Mouse (Mus musculus): ENCODE measurements at regions not wholly inside any gene's neighbourhood (a gene's known extent, or its start where the extent isn't known, plus 50 kb on each side); places are given as distances from the start of the nearest gene placed in this dataset.

DNA sequence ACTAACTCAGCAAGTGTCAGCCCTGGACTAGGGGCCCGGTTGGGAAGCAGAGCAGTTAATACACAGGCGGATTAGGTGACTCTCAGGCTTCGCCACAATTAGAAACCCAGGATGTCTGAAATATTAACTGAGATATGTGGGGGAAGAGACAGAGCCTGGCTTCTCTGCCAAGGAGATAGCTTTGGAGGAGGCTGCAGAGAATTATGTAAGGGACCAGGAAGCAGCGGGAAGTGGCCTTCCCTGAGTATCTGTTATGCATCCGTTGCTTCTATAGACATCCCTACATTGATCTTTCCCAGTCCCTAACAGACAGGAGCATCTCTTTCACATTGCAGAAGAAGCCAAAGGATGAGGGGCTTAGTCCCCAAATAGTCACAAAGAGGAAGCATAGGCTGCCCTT lies 153.4 kb downstream of the Maf start:
- H3K4me3 ChIP-seq (ENCODE audit: control insufficient read depth in 1 of 2, insufficient read depth in 1 of 2, low read depth in 2 of 2, low read length in 2 of 2), result no peak overlapping the region
- no peaks in the 10 kb centered on the region for H3K27me3 ChIP-seq (ENCODE audit: control insufficient read depth in 1 of 2, insufficient read depth in 2 of 2, low read length in 2 of 2)
- no peaks in the 10 kb centered on the region for H3K79me2 ChIP-seq (ENCODE audit: control insufficient read depth, insufficient read depth, low read length, poor library complexity)
- H3K4me1 ChIP-seq (ENCODE audit: control insufficient read depth in 1 of 2, insufficient read depth in 2 of 2, low read length in 2 of 2), result no peaks in the 10 kb centered on the region
- no peaks in the 10 kb centered on the region for H3K36me3 ChIP-seq (ENCODE audit: control insufficient read depth in 1 of 2, insufficient read depth in 2 of 2, low read length in 2 of 2)
- H3K9me3 ChIP-seq (replicated peaks; ENCODE audit: insufficient read depth, low read length), result no peaks in the 10 kb centered on the region
- DNase-seq (ENCODE audit: low read depth, low spot score), result no peak
- TF ChIP-seq USF1 (IDR thresholded peaks at IDR 0.05; ENCODE audit: low read depth, low read length) (no peak), MYB (IDR thresholded peaks at IDR 0.05; ENCODE audit: low read depth, low read length) (no peak), UBTF (IDR thresholded peaks at IDR 0.05; ENCODE audit: borderline replicate concordance, insufficient read depth, low read depth, low read length) (no peak), ZMIZ1 (IDR thresholded peaks at IDR 0.05; ENCODE audit: low read depth, low read length) (no peak), ZNF384 (IDR thresholded peaks at IDR 0.05; ENCODE audit: low read depth, low read length) (no peak)
- no peak overlapping the region for H3K9ac ChIP-seq (ENCODE audit: control insufficient read depth, low read depth, low read length, poor library complexity, severe bottlenecking)
- H3K27ac ChIP-seq (ENCODE audit: control insufficient read depth, low read depth, low read length), result no peak overlapping the region

GRCm38 (mm10) chr8:115551262-115551661 lies 156.3 kb downstream of the Maf start:
- Histone ChIP-seq H3K9me3 (replicated peaks; ENCODE audit: insufficient read depth, low read length) (no peaks in the 10 kb centered on the region), H3K79me2 (ENCODE audit: control insufficient read depth, insufficient read depth, low read length, poor library complexity) (no peaks in the 10 kb centered on the region), H3K27ac (ENCODE audit: control insufficient read depth, low read depth, low read length) (no peak overlapping the region), H3K36me3 (ENCODE audit: control insufficient read depth in 1 of 2, insufficient read depth in 2 of 2, low read length in 2 of 2) (no peaks in the 10 kb centered on the region), H3K27me3 (ENCODE audit: control insufficient read depth in 1 of 2, insufficient read depth in 2 of 2, low read length in 2 of 2) (no peaks in the 10 kb centered on the region), H3K4me3 (ENCODE audit: control insufficient read depth in 1 of 2, insufficient read depth in 1 of 2, low read depth in 2 of 2, low read length in 2 of 2) (no peak overlapping the region), H3K9ac (ENCODE audit: control insufficient read depth, low read depth, low read length, poor library complexity, severe bottlenecking) (no peak overlapping the region), H3K4me1 (ENCODE audit: control insufficient read depth in 1 of 2, insufficient read depth in 2 of 2, low read length in 2 of 2) (no peaks in the 10 kb centered on the region)
- no peak for TF ChIP-seq BHLHE40 (IDR thresholded peaks at IDR 0.05; ENCODE audit: borderline replicate concordance, low read depth, low read length)
- no peak for TF ChIP-seq TBP (IDR thresholded peaks at IDR 0.05; ENCODE audit: low read depth, low read length)
- TF ChIP-seq JUND (IDR thresholded peaks at IDR 0.05; ENCODE audit: low read depth, low read length), result no peak
- no peak for TF ChIP-seq SIN3A (IDR thresholded peaks at IDR 0.05; ENCODE audit: low read length)
- no peak for TF ChIP-seq RCOR1 (IDR thresholded peaks at IDR 0.05; ENCODE audit: low read depth, low read length)
- TF ChIP-seq POLR2A (IDR thresholded peaks at IDR 0.05; ENCODE audit: control insufficient read depth in 1 of 2, insufficient read depth in 1 of 2, low read depth in 1 of 2, low read length in 2 of 2, poor library complexity in 1 of 2), result no peak
- no peak for TF ChIP-seq ZKSCAN1 (IDR thresholded peaks at IDR 0.05; ENCODE audit: low read depth, low read length)
- TF ChIP-seq UBTF (IDR thresholded peaks at IDR 0.05; ENCODE audit: borderline replicate concordance, insufficient read depth, low read depth, low read length), result no peak
- TF ChIP-seq ZNF384 (IDR thresholded peaks at IDR 0.05; ENCODE audit: low read depth, low read length), result no peak
- no peak for TF ChIP-seq ELF1 (IDR thresholded peaks at IDR 0.05; ENCODE audit: low read depth, low read length)
- no peak for TF ChIP-seq USF2 (IDR thresholded peaks at IDR 0.05; ENCODE audit: borderline replicate concordance in 1 of 2, insufficient read depth in 1 of 2, low read depth in 1 of 2, low read length in 2 of 2)
- TF ChIP-seq ZC3H11A (IDR thresholded peaks at IDR 0.05; ENCODE audit: low read depth, low read length), result no peak
- no peak for TF ChIP-seq TCF12 (IDR thresholded peaks at IDR 0.05; ENCODE audit: low read depth, low read length)
- no peak for TF ChIP-seq CHD2 (IDR thresholded peaks at IDR 0.05; ENCODE audit: low read length)
- TF ChIP-seq TAL1 (IDR thresholded peaks at IDR 0.05; ENCODE audit: low read length), result no peak
- TF ChIP-seq E2F4 (IDR thresholded peaks at IDR 0.05; ENCODE audit: borderline replicate concordance, low read depth, low read length), result no peak
- no peak for DNase-seq (ENCODE audit: low read depth, low spot score)

Data from MEL (cell line).